Mouse (Mus musculus): ENCODE measurements at regions not wholly inside any gene's neighbourhood (a gene's known extent, or its start where the extent isn't known, plus 50 kb on each side); places are given as distances from the start of the nearest gene placed in this dataset.
A peak's percentile ranks its signal among the peaks of the same experiment; 100 is the strongest.

GRCm38 (mm10) chr15:62457051-62457664, 1387.8 kb downstream of the Gsdmc2 start:
- H3K4me3 ChIP-seq (ENCODE audit: low read length): no peak overlapping the region
- H3K4me1 ChIP-seq (ENCODE audit: control insufficient read depth, insufficient read depth, low read depth, low read length): no peaks in the 10 kb centered on the region
- no peaks in the 10 kb centered on the region for H3K36me3 ChIP-seq (ENCODE audit: control insufficient read depth, insufficient read depth, low read length)
- no peak overlapping the region for H3K27ac ChIP-seq (ENCODE audit: low read depth, low read length)
- ATAC-seq: no peak
- H3K9ac ChIP-seq (ENCODE audit: low read depth, low read length): no peak overlapping the region
- 78% methylated on average over 4 of the region's 4 CpGs for WGBS
- H3K4me2 ChIP-seq (ENCODE audit: low read length): no peak overlapping the region
- no peaks in the 10 kb centered on the region for H3K9me3 ChIP-seq (ENCODE audit: control insufficient read depth, low read length)
- H3K27me3 ChIP-seq (replicated peaks; ENCODE audit: control insufficient read depth, insufficient read depth, low read length): no peaks in the 10 kb centered on the region

- ATAC-seq: no peak
- Histone ChIP-seq H3K27me3 (replicated peaks; ENCODE audit: control insufficient read depth, insufficient read depth, low read length) (no peaks in the 10 kb centered on the region), H3K4me3 (ENCODE audit: low read length) (no peak overlapping the region), H3K4me2 (ENCODE audit: low read length) (no peak overlapping the region), H3K4me1 (ENCODE audit: control insufficient read depth, insufficient read depth, low read depth, low read length) (no peaks in the 10 kb centered on the region), H3K27ac (ENCODE audit: low read depth, low read length) (no peak overlapping the region), H3K36me3 (ENCODE audit: control insufficient read depth, insufficient read depth, low read length) (no peaks in the 10 kb centered on the region), H3K9me3 (ENCODE audit: control insufficient read depth, low read length) (no peaks in the 10 kb centered on the region), H3K9ac (ENCODE audit: low read depth, low read length) (no peak overlapping the region)
- WGBS: 55% methylated on average over 1 of the region's 1 CpGs
Measured at GRCm38 (mm10) chr15:62456020-62456419, 1389.0 kb downstream of the Gsdmc2 start.

- ATAC-seq: no peak
- Histone ChIP-seq H3K4me3 (ENCODE audit: low read length) (no peak overlapping the region), H3K36me3 (ENCODE audit: control insufficient read depth, insufficient read depth, low read length) (no peaks in the 10 kb centered on the region), H3K27me3 (replicated peaks; ENCODE audit: control insufficient read depth, insufficient read depth, low read length) (no peaks in the 10 kb centered on the region), H3K4me1 (ENCODE audit: control insufficient read depth, insufficient read depth, low read depth, low read length) (no peaks in the 10 kb centered on the region), H3K4me2 (ENCODE audit: low read length) (no peak overlapping the region), H3K9ac (ENCODE audit: low read depth, low read length) (no peak overlapping the region), H3K9me3 (ENCODE audit: control insufficient read depth, low read length) (no peaks in the 10 kb centered on the region), H3K27ac (ENCODE audit: low read depth, low read length) (no peak overlapping the region)
- 85% methylated on average over 3 of the region's 3 CpGs for WGBS
Measured at GRCm38 (mm10) chr15:62448116-62448515, 1396.9 kb downstream of the Gsdmc2 start.

DNA sequence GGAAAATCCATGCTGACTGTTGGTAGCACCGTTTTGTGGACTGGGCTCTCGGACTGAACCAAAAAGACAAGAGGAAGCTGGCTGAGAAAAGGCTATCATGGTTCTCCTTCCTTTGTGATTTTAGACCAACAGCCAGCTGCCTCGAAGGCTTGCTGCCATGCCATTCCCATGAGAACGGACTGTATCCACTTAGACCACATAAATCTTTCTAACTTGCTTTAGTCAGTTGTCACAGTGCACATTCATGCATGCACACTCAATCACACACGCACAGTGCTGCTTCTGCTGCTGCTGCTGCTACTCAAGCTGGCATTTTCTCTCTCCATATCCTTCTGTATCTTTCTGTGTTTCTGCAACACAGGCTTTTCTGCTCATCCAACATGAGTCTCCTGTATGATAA, 1405.8 kb downstream of the Gsdmc2 start:
- WGBS: 59% methylated on average over 5 of the region's 5 CpGs
- peak; percentile 50; the same call in 1 of the 2 replicates for ATAC-seq
- H3K9ac ChIP-seq (ENCODE audit: low read depth, low read length): no peak overlapping the region
- H3K4me2 ChIP-seq (ENCODE audit: low read length): no peak overlapping the region
- H3K4me3 ChIP-seq (ENCODE audit: low read length): no peak overlapping the region
- no peaks in the 10 kb centered on the region for H3K4me1 ChIP-seq (ENCODE audit: control insufficient read depth, insufficient read depth, low read depth, low read length)
- no peaks in the 10 kb centered on the region for H3K27me3 ChIP-seq (replicated peaks; ENCODE audit: control insufficient read depth, insufficient read depth, low read length)
- no peak overlapping the region for H3K27ac ChIP-seq (ENCODE audit: low read depth, low read length)
- no peaks in the 10 kb centered on the region for H3K36me3 ChIP-seq (ENCODE audit: control insufficient read depth, insufficient read depth, low read length)
- no peaks in the 10 kb centered on the region for H3K9me3 ChIP-seq (ENCODE audit: control insufficient read depth, low read length)

- no peak overlapping the region for H3K4me2 ChIP-seq (ENCODE audit: low read length)
- no peak for ATAC-seq
- H3K27ac ChIP-seq (ENCODE audit: low read depth, low read length): no peak overlapping the region
- H3K27me3 ChIP-seq (replicated peaks; ENCODE audit: control insufficient read depth, insufficient read depth, low read length): no peaks in the 10 kb centered on the region
- H3K4me1 ChIP-seq (ENCODE audit: control insufficient read depth, insufficient read depth, low read depth, low read length): no peaks in the 10 kb centered on the region
- H3K9ac ChIP-seq (ENCODE audit: low read depth, low read length): no peak overlapping the region
- H3K4me3 ChIP-seq (ENCODE audit: low read length): no peak overlapping the region
- WGBS: 88% methylated on average over 5 of the region's 5 CpGs
- H3K9me3 ChIP-seq (ENCODE audit: control insufficient read depth, low read length): no peaks in the 10 kb centered on the region
- no peaks in the 10 kb centered on the region for H3K36me3 ChIP-seq (ENCODE audit: control insufficient read depth, insufficient read depth, low read length)
Measured at GRCm38 (mm10) chr15:62436631-62437030, 1408.3 kb downstream of the Gsdmc2 start.

DNA sequence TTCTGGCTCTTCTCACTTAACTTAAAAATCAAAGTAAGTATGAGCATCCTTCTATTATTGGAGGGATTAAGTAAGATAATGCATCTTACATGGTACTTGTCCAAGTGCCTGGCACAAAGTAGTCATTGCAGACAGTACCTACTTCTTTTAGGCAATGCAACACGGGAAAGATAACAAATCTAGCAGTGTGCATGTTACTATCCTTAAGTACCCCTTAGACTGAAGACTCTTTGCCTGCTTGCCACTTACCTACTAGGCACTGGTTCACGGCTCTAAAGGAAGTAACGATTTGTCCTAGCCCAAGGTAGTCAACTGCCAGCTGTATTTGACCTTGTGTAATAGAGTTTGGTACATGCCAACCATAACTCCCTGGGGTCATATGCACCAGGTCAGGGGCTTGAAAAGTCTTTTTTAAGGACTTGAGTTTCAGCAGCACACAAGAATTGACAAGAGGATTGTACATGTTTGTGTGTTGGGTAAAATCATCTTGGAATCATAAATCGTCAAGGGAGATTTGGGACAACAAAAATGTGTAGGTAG, 1409.8 kb downstream of the Gsdmc2 start:
- no peaks in the 10 kb centered on the region for H3K27me3 ChIP-seq (replicated peaks; ENCODE audit: control insufficient read depth, insufficient read depth, low read length)
- H3K4me1 ChIP-seq (ENCODE audit: control insufficient read depth, insufficient read depth, low read depth, low read length): no peaks in the 10 kb centered on the region
- no peaks in the 10 kb centered on the region for H3K36me3 ChIP-seq (ENCODE audit: control insufficient read depth, insufficient read depth, low read length)
- H3K9me3 ChIP-seq (ENCODE audit: control insufficient read depth, low read length): no peaks in the 10 kb centered on the region
- no peak overlapping the region for H3K4me3 ChIP-seq (ENCODE audit: low read length)
- H3K4me2 ChIP-seq (ENCODE audit: low read length): no peak overlapping the region
- no peak overlapping the region for H3K27ac ChIP-seq (ENCODE audit: low read depth, low read length)
- ATAC-seq: no peak
- WGBS: 98% methylated on average over 4 of the region's 4 CpGs
- no peak overlapping the region for H3K9ac ChIP-seq (ENCODE audit: low read depth, low read length)

GRCm38 (mm10) chr15:62432742-62433245, 1412.2 kb downstream of the Gsdmc2 start:
- H3K27me3 ChIP-seq (replicated peaks; ENCODE audit: control insufficient read depth, insufficient read depth, low read length): no peaks in the 10 kb centered on the region
- no peak for ATAC-seq
- H3K9me3 ChIP-seq (ENCODE audit: control insufficient read depth, low read length): no peaks in the 10 kb centered on the region
- no peaks in the 10 kb centered on the region for H3K4me1 ChIP-seq (ENCODE audit: control insufficient read depth, insufficient read depth, low read depth, low read length)
- no peaks in the 10 kb centered on the region for H3K36me3 ChIP-seq (ENCODE audit: control insufficient read depth, insufficient read depth, low read length)
- no peak overlapping the region for H3K27ac ChIP-seq (ENCODE audit: low read depth, low read length)
- no peak overlapping the region for H3K4me2 ChIP-seq (ENCODE audit: low read length)
- 94% methylated on average over 1 of the region's 1 CpGs for WGBS
- H3K9ac ChIP-seq (ENCODE audit: low read depth, low read length): no peak overlapping the region
- no peak overlapping the region for H3K4me3 ChIP-seq (ENCODE audit: low read length)

DNA sequence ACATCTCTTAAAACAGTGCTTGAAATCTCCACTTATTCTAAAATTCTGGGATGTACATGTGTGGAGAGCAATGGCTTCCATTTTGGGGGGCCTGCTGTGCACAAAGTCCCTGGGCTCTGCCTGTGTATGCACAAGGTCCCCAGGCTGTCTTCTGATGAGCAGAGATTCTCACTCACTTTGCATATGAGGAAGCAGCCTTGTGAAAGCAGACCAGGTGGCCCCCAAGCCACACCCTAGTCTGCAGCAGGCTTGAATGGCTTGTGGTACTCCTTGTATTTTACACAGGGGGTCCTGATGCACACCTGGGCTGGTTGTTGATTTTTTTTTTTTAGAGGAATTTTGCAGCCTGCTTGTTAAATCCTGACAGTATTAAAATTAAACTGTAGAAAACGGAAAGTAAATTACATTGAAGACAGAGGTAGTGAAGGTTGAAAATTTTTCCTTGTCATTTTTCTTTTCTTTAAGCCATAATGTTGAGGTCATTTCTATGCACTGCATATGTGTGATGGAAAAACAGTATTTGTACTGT, 1413.8 kb downstream of the Gsdmc2 start:
- Histone ChIP-seq H3K4me1 (ENCODE audit: control insufficient read depth, insufficient read depth, low read depth, low read length) (no peaks in the 10 kb centered on the region), H3K4me2 (ENCODE audit: low read length) (no peak overlapping the region), H3K36me3 (ENCODE audit: control insufficient read depth, insufficient read depth, low read length) (no peaks in the 10 kb centered on the region), H3K27ac (ENCODE audit: low read depth, low read length) (no peak overlapping the region), H3K9me3 (ENCODE audit: control insufficient read depth, low read length) (no peaks in the 10 kb centered on the region), H3K4me3 (ENCODE audit: low read length) (no peak overlapping the region), H3K9ac (ENCODE audit: low read depth, low read length) (no peak overlapping the region), H3K27me3 (replicated peaks; ENCODE audit: control insufficient read depth, insufficient read depth, low read length) (no peaks in the 10 kb centered on the region)
- WGBS: 86% methylated on average over 1 of the region's 1 CpGs
- ATAC-seq: no peak

DNA sequence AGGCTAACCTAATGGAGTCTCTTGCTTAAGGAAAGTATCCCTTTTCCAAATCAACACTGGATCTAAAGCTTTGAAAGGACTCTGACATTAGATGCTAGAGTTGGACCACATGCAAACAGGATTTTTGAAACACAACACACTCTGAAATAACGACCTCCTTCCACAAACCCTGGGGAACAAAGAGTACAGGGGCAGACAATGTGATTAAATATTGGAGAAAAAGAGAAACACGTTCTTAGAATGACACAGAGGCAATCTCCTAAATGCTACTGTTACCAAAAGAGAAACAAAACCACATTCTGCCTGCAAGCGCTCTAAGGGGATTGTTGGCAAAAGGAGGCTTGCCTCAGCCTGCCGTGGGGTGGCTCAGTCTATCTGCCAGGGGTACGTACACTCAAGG, 1422.0 kb downstream of the Gsdmc2 start:
- Histone ChIP-seq H3K27ac (ENCODE audit: low read depth, low read length) (no peak overlapping the region), H3K9ac (ENCODE audit: low read depth, low read length) (no peak overlapping the region), H3K27me3 (replicated peaks; ENCODE audit: control insufficient read depth, insufficient read depth, low read length) (no peaks in the 10 kb centered on the region), H3K4me2 (ENCODE audit: low read length) (no peak overlapping the region), H3K4me1 (ENCODE audit: control insufficient read depth, insufficient read depth, low read depth, low read length) (no peaks in the 10 kb centered on the region), H3K36me3 (ENCODE audit: control insufficient read depth, insufficient read depth, low read length) (no peaks in the 10 kb centered on the region), H3K4me3 (ENCODE audit: low read length) (no peak overlapping the region), H3K9me3 (ENCODE audit: control insufficient read depth, low read length) (no peaks in the 10 kb centered on the region)
- no peak for ATAC-seq
- WGBS: 80% methylated on average over 5 of the region's 5 CpGs
